Mouse (Mus musculus): ENCODE measurements around the gene Brk1.

Brk1 gene

DNA sequence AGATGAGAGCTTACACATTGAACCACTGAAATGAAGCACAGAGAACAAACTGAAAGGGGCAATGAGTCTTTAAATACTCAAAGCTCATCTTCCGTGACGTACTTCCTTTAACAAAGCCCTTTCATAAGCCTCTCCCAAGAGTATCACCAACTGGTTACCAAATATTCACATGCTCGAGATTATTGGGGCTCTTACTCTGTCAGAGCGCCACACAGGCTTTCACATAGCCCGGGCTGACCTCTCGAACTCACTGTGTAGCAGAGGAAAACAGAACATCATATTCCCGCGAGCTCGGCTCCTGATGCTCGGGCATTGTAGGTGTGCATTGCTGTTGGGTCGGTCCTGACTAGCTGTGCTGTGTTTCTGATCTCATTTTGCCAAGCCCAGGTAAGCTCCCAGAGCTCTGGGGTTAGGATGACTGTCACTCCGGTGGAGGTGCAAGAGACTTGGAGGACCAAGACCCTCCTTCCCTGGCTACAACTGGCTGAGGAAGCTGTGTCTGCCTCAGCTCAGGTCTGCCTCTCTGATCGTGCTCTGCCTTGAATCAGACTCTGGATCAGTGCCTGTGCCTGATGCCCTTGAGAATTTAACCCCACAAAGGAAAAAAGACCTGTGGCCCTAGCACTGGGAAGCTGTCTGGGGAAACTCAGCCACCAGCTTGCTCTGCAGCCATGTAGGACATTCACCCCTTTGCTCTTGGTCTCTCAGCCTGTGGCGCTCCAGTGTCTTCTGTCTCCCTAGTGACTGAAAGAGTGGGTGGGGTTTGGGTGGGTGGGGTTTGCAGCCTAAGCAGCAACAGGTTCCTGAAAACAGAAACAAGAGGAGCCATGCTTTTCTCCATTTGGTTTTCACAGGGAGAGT, 56.1 kb downstream of the Brk1 start:
- peak; percentile 11 for DNase-seq (ENCODE audit: low spot score)

DNA sequence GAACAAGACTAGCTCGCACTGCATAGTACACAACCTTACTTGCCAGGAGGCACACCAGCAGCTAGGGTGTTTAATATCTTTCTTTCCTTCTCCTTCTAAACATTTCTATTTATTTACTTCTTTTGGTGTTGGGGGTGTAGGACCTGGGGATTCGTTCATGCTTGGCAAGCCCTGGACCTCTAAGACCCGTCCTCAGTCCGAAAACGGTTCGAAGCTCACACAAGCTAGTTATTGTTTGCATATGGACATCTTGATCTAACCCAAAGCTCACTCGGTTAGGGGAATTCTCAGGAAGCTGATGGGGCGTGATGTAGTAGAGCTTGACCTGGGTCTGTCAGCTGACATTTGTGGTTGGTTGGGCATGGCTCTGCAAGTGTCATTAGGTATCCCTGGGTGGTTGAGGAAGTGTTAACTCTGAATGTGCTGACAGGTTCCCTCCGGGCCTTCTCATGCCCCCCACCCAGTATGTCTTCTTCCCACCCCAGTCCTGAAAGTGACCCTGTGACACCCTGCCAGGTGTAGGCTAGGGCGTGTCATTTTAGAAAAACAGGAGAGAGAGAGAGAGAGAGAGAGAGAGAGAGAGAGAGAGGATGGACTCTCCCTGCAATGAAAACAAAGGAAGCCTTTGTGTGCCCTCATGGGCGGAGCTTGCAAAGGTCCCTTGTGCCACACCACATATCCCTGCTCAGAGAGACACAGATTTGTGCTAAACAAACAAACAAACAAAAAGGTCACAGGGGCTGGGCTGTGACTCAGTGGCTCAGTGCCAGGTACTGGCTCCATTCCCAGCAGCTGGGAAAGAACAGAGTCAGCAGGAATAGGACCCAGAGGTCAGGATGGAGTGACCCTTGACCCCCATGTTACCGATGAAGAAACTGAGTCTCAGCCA, 57.0 kb downstream of the Brk1 start:
- DNase-seq (ENCODE audit: low spot score): peak; percentile 14

DNA sequence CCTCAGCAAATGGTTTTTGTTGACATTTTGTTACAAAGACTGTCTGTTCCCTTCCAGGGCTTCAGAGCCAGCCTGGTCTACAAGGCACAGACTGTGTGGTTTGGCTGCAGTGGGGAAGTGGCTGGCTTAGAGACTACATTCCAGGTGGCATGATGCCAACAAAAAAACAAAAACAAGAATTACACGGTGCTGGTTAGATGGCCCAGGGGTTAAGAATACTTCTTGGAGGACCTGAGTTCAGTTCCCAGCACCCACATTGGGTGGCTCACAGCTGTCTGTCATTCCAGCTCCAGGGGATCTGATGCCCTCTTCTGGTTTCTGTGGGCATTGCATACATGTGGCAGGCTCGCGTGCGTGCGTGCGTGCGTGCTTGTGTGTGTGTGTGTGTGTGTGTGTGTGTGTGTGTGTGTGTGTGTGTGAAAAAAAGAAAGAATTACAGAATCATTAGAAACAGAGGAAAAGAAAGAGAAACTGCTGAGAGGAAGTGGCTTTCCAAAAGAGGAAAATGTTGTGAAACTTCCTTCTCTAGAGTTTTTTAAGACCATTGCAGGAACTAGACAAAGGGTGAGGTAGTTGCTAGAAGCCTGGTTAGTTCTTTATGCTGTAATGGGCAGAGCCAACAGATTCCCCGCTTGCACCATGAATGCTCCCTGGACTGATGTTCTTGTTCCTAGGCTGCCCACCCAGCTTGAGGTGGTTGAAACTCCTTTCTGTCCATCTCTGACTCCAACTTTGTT, 58.6 kb downstream of the Brk1 start:
- no peak for DNase-seq (ENCODE audit: low spot score)

DNA sequence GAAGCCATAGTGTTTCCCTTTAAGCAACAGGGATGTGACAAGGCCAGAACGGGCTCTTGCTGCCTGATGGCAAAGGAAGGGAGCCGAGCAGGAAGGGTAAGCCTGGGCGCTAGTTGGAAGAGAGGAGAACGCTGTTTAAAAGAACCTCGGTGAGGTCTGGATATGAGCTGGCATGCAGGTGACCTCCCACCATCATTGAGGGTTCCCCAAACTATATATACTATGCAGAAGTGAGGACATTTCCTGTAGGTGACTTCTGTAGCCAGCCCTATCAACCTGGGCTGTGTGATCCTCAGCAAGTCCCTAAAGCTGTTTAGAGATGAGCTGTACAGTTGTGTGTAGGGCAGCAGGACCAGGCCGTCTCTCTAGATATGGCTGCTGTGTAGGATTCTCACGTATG, 59.7 kb downstream of the Brk1 start:
- no peak for DNase-seq (ENCODE audit: low spot score)

Measured in embryo, embryonic 10.5 days (tissue).